Mouse (Mus musculus) forebrain, embryonic 11.5 days (tissue): ENCODE results near the gene Rnf224. TPM values are rescaled to one million over a fixed set of nuclear protein-coding genes. Genes with fewer than 3 reads are reported as not detected.
A peak's percentile ranks its signal among the peaks of the same experiment; 100 is the strongest.

ENCODE experiments used
- ATAC-seq: fragments of 200-750 bp; cut with Nextera tagmentation; replicated peaks from 2 replicates; pipeline ENCODE4 v1.8.0; 2017; ENCODE audit warnings: moderate TSS enrichment; ENCODE audit not compliant: low FRiP score
- DNase-seq: peaks from one replicate; pipeline ENCODE4 v3.0.0-alpha.2; 2017; ENCODE audit warnings: low spot score
- H3K27ac ChIP-seq: fragments of 300-500 bp; sonication (generic); 2 replicates; pipeline ENCODE4 v1.5.1; 2014; ENCODE audit warnings: low read depth, low read length
- H3K27me3 ChIP-seq: fragments of 300-500 bp; sonication (generic); 2 replicates; pipeline ENCODE4 v1.6.1; 2014; ENCODE audit warnings: mild to moderate bottlenecking, low read length, mixed read lengths; ENCODE audit not compliant: control insufficient read depth, insufficient read depth
- H3K36me3 ChIP-seq: fragments of 300-500 bp; sonication (generic); 2 replicates; pipeline ENCODE4 v1.6.1; 2014; ENCODE audit warnings: mild to moderate bottlenecking, low read length, moderate library complexity, mixed read lengths; ENCODE audit not compliant: control insufficient read depth, insufficient read depth
- H3K4me1 ChIP-seq: fragments of 300-500 bp; sonication (generic); replicated peaks from 2 replicates; pipeline ENCODE4 v1.6.1; 2014; ENCODE audit warnings: low read length, mixed read lengths; ENCODE audit not compliant: control insufficient read depth, insufficient read depth
- H3K4me2 ChIP-seq: fragments of 300-500 bp; sonication (generic); 2 replicates; pipeline ENCODE4 v1.6.1; 2014; ENCODE audit warnings: low read depth, mild to moderate bottlenecking, low read length, moderate library complexity, mixed read lengths; ENCODE audit not compliant: severe bottlenecking
- H3K4me3 ChIP-seq: fragments of 300-500 bp; sonication (generic); 2 replicates; pipeline ENCODE4 v1.5.1; 2014; ENCODE audit warnings: low read depth, low read length
- H3K9ac ChIP-seq: fragments of 300-500 bp; sonication (generic); 2 replicates; pipeline ENCODE4 v1.6.1; 2014; ENCODE audit warnings: low read length
- H3K9me3 ChIP-seq: fragments of 300-500 bp; sonication (generic); 2 replicates; pipeline ENCODE4 v1.6.1; 2016; ENCODE audit warnings: low read length, mixed read lengths; ENCODE audit not compliant: control insufficient read depth
- WGBS: fragments of 180-500 bp; shearing (Covaris S2); extraction: QIAGEN DNeasy Blood & Tissue Kit; methylation state at CpG from one replicate; pipeline ENCODE4 v1.1.7; 2014; 5-methylcytosine and 5-hydroxymethylcytosine counted together
- polyA plus RNA-seq: library from polyadenylated mRNA; unstranded; fragments of >200 nt; fragmentation: Nextera tagmentation; extraction: Ambion mirVana; gene quantifications from 2 replicates; pipeline ENCODE4 v1.2.1, GENCODE M21; 2014

The Rnf224 gene
- polyA plus RNA-seq, 1 experiment from 2014 or later = not detected

DNA sequence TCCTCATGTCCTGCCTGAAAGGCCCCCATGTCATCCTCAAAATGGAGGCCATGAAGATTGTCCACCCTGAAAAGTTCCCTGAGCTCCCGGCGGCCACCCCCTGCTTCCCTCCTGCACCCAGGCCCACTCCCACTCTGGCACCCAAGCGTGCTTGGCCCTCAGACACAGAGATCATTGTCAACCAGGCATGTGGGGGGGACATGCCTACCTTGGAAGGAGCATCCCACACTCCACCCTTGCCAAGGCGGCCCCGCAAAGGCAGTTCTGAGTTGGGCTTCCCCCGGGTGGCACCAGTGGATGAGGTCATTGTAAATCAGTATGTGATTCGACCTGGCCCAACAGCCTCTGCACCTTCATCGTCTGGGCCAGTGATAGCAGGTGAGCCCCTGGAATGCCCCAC is 6.8 kb upstream of the Rnf224 start:
- DNase-seq (no peak), ATAC-seq (no peak)
- Histone ChIP-seq H3K27me3 (peaks cover 6% of the 10 kb centered on the region; the same call in 1 of the 2 replicates), H3K4me1 (no peaks in the 10 kb centered on the region; the same call in 1 of the 2 replicates), H3K27ac (no peak overlapping the region), H3K4me3 (no peak overlapping the region; the same call in 1 of the 2 replicates), H3K9ac (no peak overlapping the region), H3K36me3 (no peaks in the 10 kb centered on the region; the same call in 1 of the 2 replicates), H3K4me2 (0 out of 2 replicates have a peak overlapping the region, but pooled peaks have one; percentile 97), H3K9me3 (no peaks in the 10 kb centered on the region)
- WGBS = 77% methylated on average over 8 of the region's 8 CpGs

DNA sequence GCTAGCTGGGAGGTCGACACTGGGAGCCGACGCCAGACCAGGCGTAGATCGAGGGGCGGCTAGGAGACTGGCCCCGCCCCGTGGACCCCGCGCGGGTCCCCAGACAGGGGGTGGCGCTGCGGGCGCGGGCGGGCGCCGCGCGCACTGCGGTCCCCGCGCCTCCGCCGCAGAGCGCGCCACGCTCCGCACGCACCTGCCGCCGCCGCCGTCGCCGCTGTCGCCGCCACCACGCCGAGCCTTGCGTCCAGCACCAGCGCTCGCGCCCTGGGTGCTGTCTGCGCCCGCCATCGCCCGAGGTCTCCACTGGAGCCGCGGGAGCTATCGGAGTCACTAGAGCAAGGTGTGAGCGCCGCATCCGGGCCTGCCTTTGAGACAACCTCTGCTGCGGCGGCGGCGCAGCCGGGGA is 5.5 kb upstream of the Rnf224 start, which contains the start of the genes Rnf208 and Cysrt1:
TSS of gene Rnf208 (plus strand) at position 155 of the 406 bp plus-strand sequence.
TSS of gene Cysrt1 (minus strand) at position 352 of the 406 bp plus-strand sequence.
- peak; percentile 67 for DNase-seq
- peak within 1 kb of the TSS; percentile 75 for H3K9ac ChIP-seq
- H3K9me3 ChIP-seq = no peaks in the 10 kb centered on the region
- peak within 1 kb of the TSS; percentile 63 for H3K4me3 ChIP-seq
- peaks cover 6% of the 10 kb centered on the region; the same call in 1 of the 2 replicates for H3K27me3 ChIP-seq
- under 1% methylated on average over 46 of the region's 59 CpGs for WGBS
- H3K27ac ChIP-seq = no peak within 1 kb of the TSS
- no peaks in the 10 kb centered on the region for H3K36me3 ChIP-seq
- no peaks in the 10 kb centered on the region; the same call in 1 of the 2 replicates for H3K4me1 ChIP-seq
- peak within 1 kb of the TSS; percentile 97 for H3K4me2 ChIP-seq
- ATAC-seq = peak; percentile 53; the same call in 1 of the 2 replicates

DNA sequence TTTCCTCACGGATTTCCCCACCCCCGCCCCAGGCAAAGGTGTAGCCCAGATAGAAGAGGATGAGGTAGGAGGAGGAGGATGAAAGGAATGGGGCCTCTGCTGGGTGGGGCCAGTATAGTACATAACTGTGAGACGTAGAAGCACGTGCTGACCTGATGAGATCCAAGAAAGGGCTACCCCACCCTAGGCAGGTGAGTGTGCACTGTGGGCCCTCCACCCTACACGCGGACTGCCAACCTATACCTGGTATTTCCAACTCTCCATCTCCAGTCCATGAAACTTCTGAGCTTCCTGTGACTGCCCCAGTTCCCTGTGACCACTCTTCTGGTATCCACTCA is 4.8 kb upstream of the Rnf224 start:
- no peak overlapping the region for H3K9ac ChIP-seq
- peaks cover 6% of the 10 kb centered on the region; the same call in 1 of the 2 replicates for H3K27me3 ChIP-seq
- 14% methylated on average over 6 of the region's 6 CpGs for WGBS
- H3K4me1 ChIP-seq = no peaks in the 10 kb centered on the region; the same call in 1 of the 2 replicates
- H3K36me3 ChIP-seq = no peaks in the 10 kb centered on the region
- peak overlapping the region; percentile 63 for H3K4me3 ChIP-seq
- DNase-seq (no peak), ATAC-seq (peak; percentile 43)
- H3K27ac ChIP-seq = no peak overlapping the region
- H3K9me3 ChIP-seq = no peaks in the 10 kb centered on the region
- H3K4me2 ChIP-seq = peak overlapping the region; percentile 97

DNA sequence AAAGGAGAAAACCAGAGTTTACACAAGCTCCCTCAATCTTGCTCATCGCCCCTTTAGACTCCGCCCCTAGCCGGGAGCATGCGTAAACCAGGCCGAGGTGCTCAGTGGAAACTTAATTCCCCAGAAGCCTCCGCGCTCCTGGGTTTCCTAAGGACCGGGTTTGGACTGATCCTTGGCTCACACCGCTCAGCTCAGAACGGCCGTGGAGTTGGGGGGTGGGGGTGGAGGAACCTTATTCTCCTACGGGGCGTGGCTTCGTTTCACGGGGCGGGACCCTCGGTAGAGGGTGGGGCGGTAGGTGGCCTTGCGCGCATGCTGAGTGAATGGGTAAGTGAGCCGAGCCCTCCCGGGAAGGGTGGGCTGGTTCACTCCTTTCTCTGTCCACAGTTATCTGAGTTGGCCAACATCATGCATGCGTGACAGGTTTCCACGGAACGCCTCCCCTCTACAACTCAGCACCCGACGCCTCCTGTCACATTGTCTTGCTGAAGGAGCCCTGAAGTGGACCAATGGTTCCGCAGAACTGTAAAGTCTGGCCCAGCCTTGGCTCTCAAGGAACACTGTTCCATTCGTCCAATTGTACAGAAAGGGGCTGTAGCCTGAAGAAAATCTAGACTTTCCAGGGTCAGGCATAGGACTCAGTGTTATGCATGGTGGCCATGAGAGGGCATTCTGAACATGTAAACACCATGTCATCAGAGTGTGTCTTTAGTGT is 4.3 kb upstream of the Rnf224 start:
- no peaks in the 10 kb centered on the region for H3K36me3 ChIP-seq
- peaks cover 6% of the 10 kb centered on the region; the same call in 1 of the 2 replicates for H3K27me3 ChIP-seq
- DNase-seq = peak; percentile 82
- peak overlapping the region; percentile 28 for H3K4me3 ChIP-seq
- H3K4me1 ChIP-seq = no peaks in the 10 kb centered on the region; the same call in 1 of the 2 replicates
- no peaks in the 10 kb centered on the region for H3K9me3 ChIP-seq
- H3K27ac ChIP-seq = no peak overlapping the region
- peak overlapping the region; percentile 43; the same call in 1 of the 2 replicates for H3K9ac ChIP-seq
- H3K4me2 ChIP-seq = peak overlapping the region; percentile 97
- peak; percentile 72 for ATAC-seq
- 1% methylated on average over 29 of the region's 29 CpGs for WGBS

DNA sequence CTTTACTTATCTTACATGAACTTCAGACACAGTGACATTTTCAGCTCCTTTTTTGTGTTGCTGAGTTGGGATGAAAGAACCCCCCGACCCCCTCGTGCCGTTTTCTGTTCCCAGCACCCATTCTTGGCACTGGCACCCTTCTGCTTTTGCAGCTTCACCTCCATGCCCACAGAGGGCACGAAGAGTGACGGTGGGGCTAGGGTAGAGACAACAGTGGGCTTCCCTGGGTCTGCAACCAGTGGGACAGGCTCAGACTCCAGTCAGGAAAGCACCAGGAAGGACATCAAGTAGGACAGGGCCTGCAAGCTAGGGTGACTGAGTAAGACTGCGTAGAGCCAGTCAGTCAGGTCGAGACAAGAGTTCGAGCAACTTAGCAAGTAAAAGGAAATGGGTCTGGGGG is 3.7 kb upstream of the Rnf224 start:
- Histone ChIP-seq H3K4me1 (no peaks in the 10 kb centered on the region; the same call in 1 of the 2 replicates), H3K27me3 (peaks cover 6% of the 10 kb centered on the region; the same call in 1 of the 2 replicates), H3K4me3 (no peak overlapping the region), H3K9ac (0 out of 2 replicates have a peak overlapping the region, but pooled peaks have one; percentile 43), H3K9me3 (no peaks in the 10 kb centered on the region), H3K4me2 (peak overlapping the region; percentile 97), H3K36me3 (no peaks in the 10 kb centered on the region), H3K27ac (no peak overlapping the region)
- 49% methylated on average over 8 of the region's 8 CpGs for WGBS
- no peak for DNase-seq
- ATAC-seq = peak; percentile 10

DNA sequence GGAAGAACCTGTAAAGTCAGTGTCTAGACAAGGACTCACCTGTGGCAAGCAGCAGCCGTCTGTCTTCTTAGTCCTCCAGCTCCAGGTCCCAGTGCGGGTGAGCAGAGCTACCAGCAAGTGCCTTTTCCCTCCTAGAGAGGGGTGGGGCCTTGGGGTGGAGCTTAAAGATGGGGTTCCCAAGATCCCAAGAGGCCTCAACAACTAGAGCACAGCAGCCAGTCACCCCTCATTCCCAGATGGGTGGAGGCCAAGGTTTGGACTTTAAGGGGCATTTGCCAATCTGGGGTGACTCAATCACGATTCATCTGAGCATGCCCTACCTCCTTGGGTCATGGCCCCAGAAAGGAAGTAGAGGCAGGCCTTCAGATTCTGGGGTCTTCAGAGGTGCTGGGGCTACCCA is 3.2 kb upstream of the Rnf224 start:
- Histone ChIP-seq H3K36me3 (no peaks in the 10 kb centered on the region), H3K9ac (no peak overlapping the region), H3K4me1 (no peaks in the 10 kb centered on the region; the same call in 1 of the 2 replicates), H3K4me2 (no peak overlapping the region), H3K27ac (no peak overlapping the region), H3K4me3 (no peak overlapping the region), H3K9me3 (no peaks in the 10 kb centered on the region), H3K27me3 (peaks cover 6% of the 10 kb centered on the region; the same call in 1 of the 2 replicates)
- DNase-seq = no peak
- WGBS = 85% methylated on average over 3 of the region's 3 CpGs
- ATAC-seq = no peak

DNA sequence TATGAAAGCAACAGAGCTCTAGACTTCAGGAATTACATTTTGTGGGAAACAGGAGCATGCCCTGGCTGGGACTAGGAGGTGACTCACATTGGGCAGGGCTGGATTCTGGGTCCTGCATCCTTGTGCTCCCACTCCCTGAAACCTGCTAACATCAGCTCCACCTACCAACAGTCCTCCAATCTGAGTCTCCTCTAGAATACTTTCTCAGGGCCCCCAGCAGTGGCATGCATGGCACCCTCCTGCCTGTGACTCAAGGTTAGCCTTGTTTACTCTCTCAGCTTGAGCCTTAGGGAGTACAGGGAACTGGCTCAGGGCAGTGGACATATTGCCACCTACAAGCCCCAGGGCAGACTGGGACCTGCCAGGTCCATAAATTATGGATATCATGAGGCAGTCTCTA is 1.5 kb upstream of the Rnf224 start:
- Histone ChIP-seq H3K27me3 (peaks cover 6% of the 10 kb centered on the region; the same call in 1 of the 2 replicates), H3K27ac (no peak overlapping the region), H3K4me3 (no peak overlapping the region), H3K9ac (no peak overlapping the region; the same call in 1 of the 2 replicates), H3K9me3 (no peaks in the 10 kb centered on the region), H3K36me3 (no peaks in the 10 kb centered on the region), H3K4me2 (no peak overlapping the region), H3K4me1 (no peaks in the 10 kb centered on the region; the same call in 1 of the 2 replicates)
- ATAC-seq (no peak), DNase-seq (no peak)

DNA sequence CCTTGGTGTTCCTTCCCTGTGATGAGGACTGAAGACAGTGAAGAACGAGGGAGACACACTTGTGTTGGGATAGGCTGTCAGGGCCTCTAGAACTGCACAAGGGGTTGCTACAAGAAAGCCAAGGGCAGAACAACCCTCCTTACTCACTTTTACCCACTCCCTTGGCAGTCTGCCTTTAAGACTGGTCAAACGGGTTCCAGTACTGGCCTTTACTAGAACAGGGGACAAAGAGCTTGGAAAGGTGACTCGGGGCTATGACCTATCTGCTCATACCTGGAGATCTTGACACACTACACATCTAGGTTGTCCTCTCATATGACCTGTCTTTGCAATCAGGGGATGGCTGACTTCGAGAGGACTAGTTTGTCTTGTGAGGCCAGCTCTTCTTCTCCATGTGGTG is 935 bp upstream of the Rnf224 start:
- Histone ChIP-seq H3K4me2 (no peak overlapping the region), H3K4me1 (no peaks in the 10 kb centered on the region; the same call in 1 of the 2 replicates), H3K27me3 (peaks cover 6% of the 10 kb centered on the region; the same call in 1 of the 2 replicates), H3K27ac (no peak overlapping the region), H3K9ac (no peak overlapping the region), H3K9me3 (no peaks in the 10 kb centered on the region), H3K36me3 (no peaks in the 10 kb centered on the region), H3K4me3 (no peak overlapping the region)
- DNase-seq (no peak), ATAC-seq (no peak)
- WGBS = 69% methylated on average over 4 of the region's 4 CpGs
